Mouse (Mus musculus): ENCODE results near the gene Cand2.

Gene Cand2

GRCm38 (mm10) chr6:115773966-115774413 is 348 bp upstream of the Cand2 start:
- DNase-seq (ENCODE audit: low spot score in 2 of 2): no peak

- DNase-seq (ENCODE audit: low spot score in 2 of 2): no peak
These were observed 1.5 kb downstream of the Cand2 start for GRCm38 (mm10) chr6:115775838-115776237.

GRCm38 (mm10) chr6:115776363-115776762 is 2.0 kb downstream of the Cand2 start:
- DNase-seq (ENCODE audit: low spot score in 2 of 2): no peak

- DNase-seq (ENCODE audit: low spot score in 2 of 2): no peak
These were observed 8.4 kb downstream of the Cand2 start for GRCm38 (mm10) chr6:115782781-115783180.

GRCm38 (mm10) chr6:115791016-115791415 is 16.7 kb downstream of the Cand2 start:
- DNase-seq (ENCODE audit: low spot score in 2 of 2): no peak

GRCm38 (mm10) chr6:115791842-115792686 is 17.7 kb downstream of the Cand2 start:
- DNase-seq (ENCODE audit: low spot score in 2 of 2): no peak

GRCm38 (mm10) chr6:115792691-115793215 is 18.4 kb downstream of the Cand2 start:
- no peak for DNase-seq (ENCODE audit: low spot score in 2 of 2)

- DNase-seq (ENCODE audit: low spot score in 2 of 2): no peak
These were observed 27.5 kb downstream of the Cand2 start for GRCm38 (mm10) chr6:115801811-115802210.

- DNase-seq (ENCODE audit: low spot score in 2 of 2): peak; percentile 65 to 79
These were observed 29.4 kb downstream of the Cand2 start for GRCm38 (mm10) chr6:115803541-115804382.

- no peak for DNase-seq (ENCODE audit: low spot score in 2 of 2)
These were observed 30.3 kb downstream of the Cand2 start for GRCm38 (mm10) chr6:115804432-115805192.

- DNase-seq (ENCODE audit: low spot score in 2 of 2): no peak
These were observed 33.3 kb downstream of the Cand2 start for GRCm38 (mm10) chr6:115807464-115808195.

GRCm38 (mm10) chr6:115808196-115808487 is 33.8 kb downstream of the Cand2 start:
- no peak for DNase-seq (ENCODE audit: low spot score in 2 of 2)

- peak; percentile 85 to 92 for DNase-seq (ENCODE audit: low spot score in 2 of 2)
These were observed 34.3 kb downstream of the Cand2 start, which contains the start of gene Rpl32 for GRCm38 (mm10) chr6:115808488-115809231. Gene Rpl32 (minus strand): TSS chr6:115808747.

GRCm38 (mm10) chr6:115811606-115812005 is 37.3 kb downstream of the Cand2 start:
- no peak for DNase-seq (ENCODE audit: low spot score in 2 of 2)

- DNase-seq (ENCODE audit: low spot score in 2 of 2): peak; percentile 72 to 82
These were observed 39.8 kb downstream of the Cand2 start for GRCm38 (mm10) chr6:115814104-115814503.

GRCm38 (mm10) chr6:115815041-115815440 is 40.7 kb downstream of the Cand2 start:
- DNase-seq (ENCODE audit: low spot score in 2 of 2): no peak

GRCm38 (mm10) chr6:115818129-115818528 is 43.8 kb downstream of the Cand2 start:
- DNase-seq (ENCODE audit: low spot score in 2 of 2): no peak

GRCm38 (mm10) chr6:115821216-115821993 is 47.1 kb downstream of the Cand2 start:
- DNase-seq (ENCODE audit: low spot score in 2 of 2): no peak

- DNase-seq (ENCODE audit: low spot score in 2 of 2): peak; percentile 78 to 86
These were observed 49.6 kb downstream of the Cand2 start for GRCm38 (mm10) chr6:115823850-115824464.

Data from spleen, postnatal 4 days (tissue).